Mouse (Mus musculus): ENCODE data around the gene Shisa6. TPM values are rescaled to one million over a fixed set of nuclear protein-coding genes. Genes with fewer than 3 reads are reported as not detected.
"Not testable (repeated sequence)": the region's sequence is repeated elsewhere in the genome, so short reads cannot be mapped to it uniquely, and the experiment has no call there.

The Shisa6 gene
- polyA plus RNA-seq, 1 experiment from 2014 or later = not detected

GRCm38 (mm10) chr11:66408721-66409120, 117.0 kb downstream of the Shisa6 start:
- 48% methylated on average over 6 of the region's 6 CpGs for WGBS (ENCODE audit: insufficient replicate concordance)
- H3K4me1 ChIP-seq (ENCODE audit: control insufficient read depth, low read depth, low read length); ATAC-seq (ENCODE audit: low read depth); H3K27ac ChIP-seq (ENCODE audit: low read length); H3K9ac ChIP-seq (ENCODE audit: low read depth, low read length); H3K27me3 ChIP-seq (ENCODE audit: control insufficient read depth, insufficient read depth, low read depth, low read length); H3K4me3 ChIP-seq (ENCODE audit: low read depth, low read length); H3K4me2 ChIP-seq (ENCODE audit: low read depth, low read length); H3K9me3 ChIP-seq (replicated peaks; ENCODE audit: control insufficient read depth, low read length); H3K36me3 ChIP-seq (ENCODE audit: control insufficient read depth, insufficient read depth): not testable (repeated sequence)

GRCm38 (mm10) chr11:66400036-66400435, 125.7 kb downstream of the Shisa6 start:
- Histone ChIP-seq H3K36me3 (ENCODE audit: control insufficient read depth, insufficient read depth) (no peaks in the 10 kb centered on the region), H3K4me1 (ENCODE audit: control insufficient read depth, low read depth, low read length) (no peaks in the 10 kb centered on the region), H3K4me3 (ENCODE audit: low read depth, low read length) (no peak overlapping the region), H3K27ac (ENCODE audit: low read length) (no peak overlapping the region), H3K9ac (ENCODE audit: low read depth, low read length) (no peak overlapping the region), H3K4me2 (ENCODE audit: low read depth, low read length) (no peak overlapping the region), H3K27me3 (ENCODE audit: control insufficient read depth, insufficient read depth, low read depth, low read length) (no peaks in the 10 kb centered on the region), H3K9me3 (replicated peaks; ENCODE audit: control insufficient read depth, low read length) (no peaks in the 10 kb centered on the region)
- 59% methylated on average over 7 of the region's 7 CpGs for WGBS (ENCODE audit: insufficient replicate concordance)
- ATAC-seq (ENCODE audit: low read depth) = no peak

GRCm38 (mm10) chr11:66387561-66387960, 138.2 kb downstream of the Shisa6 start:
- no peaks in the 10 kb centered on the region for H3K36me3 ChIP-seq (ENCODE audit: control insufficient read depth, insufficient read depth)
- no peak for ATAC-seq (ENCODE audit: low read depth)
- H3K27ac ChIP-seq (ENCODE audit: low read length) = no peak overlapping the region
- no peak overlapping the region for H3K9ac ChIP-seq (ENCODE audit: low read depth, low read length)
- H3K4me1 ChIP-seq (ENCODE audit: control insufficient read depth, low read depth, low read length) = no peaks in the 10 kb centered on the region
- H3K4me2 ChIP-seq (ENCODE audit: low read depth, low read length) = no peak overlapping the region
- H3K9me3 ChIP-seq (replicated peaks; ENCODE audit: control insufficient read depth, low read length) = no peaks in the 10 kb centered on the region
- WGBS (ENCODE audit: insufficient replicate concordance) = 49% methylated on average over 3 of the region's 3 CpGs
- H3K4me3 ChIP-seq (ENCODE audit: low read depth, low read length) = no peak overlapping the region
- H3K27me3 ChIP-seq (ENCODE audit: control insufficient read depth, insufficient read depth, low read depth, low read length) = no peaks in the 10 kb centered on the region

- H3K27ac ChIP-seq (ENCODE audit: low read length) = no peak overlapping the region
- H3K4me1 ChIP-seq (ENCODE audit: control insufficient read depth, low read depth, low read length) = no peaks in the 10 kb centered on the region
- H3K9me3 ChIP-seq (replicated peaks; ENCODE audit: control insufficient read depth, low read length) = no peaks in the 10 kb centered on the region
- 44% methylated on average over 3 of the region's 3 CpGs for WGBS (ENCODE audit: insufficient replicate concordance)
- no peak overlapping the region for H3K4me3 ChIP-seq (ENCODE audit: low read depth, low read length)
- no peaks in the 10 kb centered on the region for H3K27me3 ChIP-seq (ENCODE audit: control insufficient read depth, insufficient read depth, low read depth, low read length)
- no peaks in the 10 kb centered on the region for H3K36me3 ChIP-seq (ENCODE audit: control insufficient read depth, insufficient read depth)
- H3K4me2 ChIP-seq (ENCODE audit: low read depth, low read length) = no peak overlapping the region
- no peak for ATAC-seq (ENCODE audit: low read depth)
- no peak overlapping the region for H3K9ac ChIP-seq (ENCODE audit: low read depth, low read length)
Measured at GRCm38 (mm10) chr11:66371796-66372195, 154.0 kb downstream of the Shisa6 start.

- H3K4me2 ChIP-seq (ENCODE audit: low read depth, low read length) = no peak overlapping the region
- H3K9ac ChIP-seq (ENCODE audit: low read depth, low read length) = no peak overlapping the region
- H3K27ac ChIP-seq (ENCODE audit: low read length) = no peak overlapping the region
- ATAC-seq (ENCODE audit: low read depth) = no peak
- H3K9me3 ChIP-seq (replicated peaks; ENCODE audit: control insufficient read depth, low read length) = no peaks in the 10 kb centered on the region
- 61% methylated on average over 4 of the region's 4 CpGs for WGBS (ENCODE audit: insufficient replicate concordance)
- H3K36me3 ChIP-seq (ENCODE audit: control insufficient read depth, insufficient read depth) = no peaks in the 10 kb centered on the region
- no peaks in the 10 kb centered on the region for H3K27me3 ChIP-seq (ENCODE audit: control insufficient read depth, insufficient read depth, low read depth, low read length)
- no peak overlapping the region for H3K4me3 ChIP-seq (ENCODE audit: low read depth, low read length)
- no peaks in the 10 kb centered on the region for H3K4me1 ChIP-seq (ENCODE audit: control insufficient read depth, low read depth, low read length)
Measured at GRCm38 (mm10) chr11:66369764-66370163, 156.0 kb downstream of the Shisa6 start.

- Histone ChIP-seq H3K27me3 (ENCODE audit: control insufficient read depth, insufficient read depth, low read depth, low read length) (no peaks in the 10 kb centered on the region), H3K36me3 (ENCODE audit: control insufficient read depth, insufficient read depth) (no peaks in the 10 kb centered on the region), H3K27ac (ENCODE audit: low read length) (no peak overlapping the region), H3K4me3 (ENCODE audit: low read depth, low read length) (no peak overlapping the region), H3K4me1 (ENCODE audit: control insufficient read depth, low read depth, low read length) (no peaks in the 10 kb centered on the region), H3K4me2 (ENCODE audit: low read depth, low read length) (no peak overlapping the region), H3K9me3 (replicated peaks; ENCODE audit: control insufficient read depth, low read length) (no peaks in the 10 kb centered on the region), H3K9ac (ENCODE audit: low read depth, low read length) (no peak overlapping the region)
- WGBS (ENCODE audit: insufficient replicate concordance) = 58% methylated on average over 8 of the region's 8 CpGs
- ATAC-seq (ENCODE audit: low read depth) = no peak
Measured at GRCm38 (mm10) chr11:66366809-66367685, 158.7 kb downstream of the Shisa6 start.

- WGBS (ENCODE audit: insufficient replicate concordance) = 55% methylated on average over 1 of the region's 1 CpGs
- H3K9ac ChIP-seq (ENCODE audit: low read depth, low read length) = no peak overlapping the region
- H3K4me3 ChIP-seq (ENCODE audit: low read depth, low read length) = no peak overlapping the region
- H3K27me3 ChIP-seq (ENCODE audit: control insufficient read depth, insufficient read depth, low read depth, low read length) = no peaks in the 10 kb centered on the region
- no peaks in the 10 kb centered on the region for H3K36me3 ChIP-seq (ENCODE audit: control insufficient read depth, insufficient read depth)
- no peaks in the 10 kb centered on the region for H3K9me3 ChIP-seq (replicated peaks; ENCODE audit: control insufficient read depth, low read length)
- H3K4me1 ChIP-seq (ENCODE audit: control insufficient read depth, low read depth, low read length) = no peaks in the 10 kb centered on the region
- H3K4me2 ChIP-seq (ENCODE audit: low read depth, low read length) = no peak overlapping the region
- ATAC-seq (ENCODE audit: low read depth) = no peak
- no peak overlapping the region for H3K27ac ChIP-seq (ENCODE audit: low read length)
Measured at GRCm38 (mm10) chr11:66359811-66360210, 166.0 kb downstream of the Shisa6 start.

GRCm38 (mm10) chr11:66344822-66345221, 180.9 kb downstream of the Shisa6 start:
- no peak overlapping the region for H3K4me3 ChIP-seq (ENCODE audit: low read depth, low read length)
- WGBS (ENCODE audit: insufficient replicate concordance) = 39% methylated on average over 3 of the region's 3 CpGs
- no peak overlapping the region for H3K27ac ChIP-seq (ENCODE audit: low read length)
- H3K27me3 ChIP-seq (ENCODE audit: control insufficient read depth, insufficient read depth, low read depth, low read length) = no peaks in the 10 kb centered on the region
- ATAC-seq (ENCODE audit: low read depth) = no peak
- H3K4me2 ChIP-seq (ENCODE audit: low read depth, low read length) = no peak overlapping the region
- H3K9ac ChIP-seq (ENCODE audit: low read depth, low read length) = no peak overlapping the region
- H3K9me3 ChIP-seq (replicated peaks; ENCODE audit: control insufficient read depth, low read length) = no peaks in the 10 kb centered on the region
- H3K4me1 ChIP-seq (ENCODE audit: control insufficient read depth, low read depth, low read length) = no peaks in the 10 kb centered on the region
- H3K36me3 ChIP-seq (ENCODE audit: control insufficient read depth, insufficient read depth) = no peaks in the 10 kb centered on the region

- no peaks in the 10 kb centered on the region for H3K36me3 ChIP-seq (ENCODE audit: control insufficient read depth, insufficient read depth)
- H3K9ac ChIP-seq (ENCODE audit: low read depth, low read length) = no peak overlapping the region
- no peak for ATAC-seq (ENCODE audit: low read depth)
- no peak overlapping the region for H3K27ac ChIP-seq (ENCODE audit: low read length)
- H3K27me3 ChIP-seq (ENCODE audit: control insufficient read depth, insufficient read depth, low read depth, low read length) = no peaks in the 10 kb centered on the region
- H3K4me1 ChIP-seq (ENCODE audit: control insufficient read depth, low read depth, low read length) = no peaks in the 10 kb centered on the region
- H3K4me2 ChIP-seq (ENCODE audit: low read depth, low read length) = no peak overlapping the region
- no peaks in the 10 kb centered on the region for H3K9me3 ChIP-seq (replicated peaks; ENCODE audit: control insufficient read depth, low read length)
- no peak overlapping the region for H3K4me3 ChIP-seq (ENCODE audit: low read depth, low read length)
Measured at GRCm38 (mm10) chr11:66336313-66336712, 189.5 kb downstream of the Shisa6 start.

Data from liver, embryonic 16.5 days (tissue).